Mouse (Mus musculus) heart, embryonic 14.5 days (tissue): ENCODE data around the gene Gatad2b. TPM values are rescaled to one million over a fixed set of nuclear protein-coding genes. Genes with fewer than 3 reads are reported as not detected.
A peak's percentile ranks its signal among the peaks of the same experiment; 100 is the strongest.
"Not testable (repeated sequence)": the region's sequence is repeated elsewhere in the genome, so short reads cannot be mapped to it uniquely, and the experiment has no call there.

Experiments used
- ATAC-seq: fragments of 200-750 bp; cut with Nextera tagmentation; 2 replicates; pipeline ENCODE4 v1.8.0; 2017; ENCODE audit warnings: low read depth, moderate TSS enrichment; ENCODE audit not compliant: insufficient number of reproducible peaks, insufficient read depth, low FRiP score
- H3K27ac ChIP-seq, 2 experiments: fragments of 200-500 bp in 1 of 2; fragments of 300-500 bp in 1 of 2; sonication (generic) in 1 of 2; replicated peaks in 1 of 2; 2 replicates each; pipeline ENCODE4 v1.5.1; 2012 to 2014; ENCODE audit warnings: low read depth in 2 of 2, low read length in 2 of 2, control low read depth in 1 of 2, mild to moderate bottlenecking in 1 of 2, mixed read lengths in 1 of 2; ENCODE audit not compliant: control insufficient read depth in 1 of 2, insufficient read depth in 1 of 2
- H3K27me3 ChIP-seq: fragments of 300-500 bp; sonication (generic); 2 replicates; pipeline ENCODE4 v1.6.1; 2014; ENCODE audit warnings: mild to moderate bottlenecking, low read length, control low read depth; ENCODE audit not compliant: control insufficient read depth, insufficient read depth
- H3K36me3 ChIP-seq: fragments of 300-500 bp; sonication (generic); 2 replicates; pipeline ENCODE4 v1.6.1; 2014; ENCODE audit warnings: mild to moderate bottlenecking, control low read depth, low read length, mixed read lengths; ENCODE audit not compliant: control insufficient read depth, insufficient read depth
- H3K4me1 ChIP-seq, 2 experiments: fragments of 200-500 bp in 1 of 2; fragments of 300-500 bp in 1 of 2; sonication (generic) in 1 of 2; 2 replicates each; pipeline ENCODE4 v1.6.1; 2012 to 2014; ENCODE audit warnings: low read length in 2 of 2, control low read depth in 1 of 2, mixed read lengths in 1 of 2; ENCODE audit not compliant: control insufficient read depth in 2 of 2, insufficient read depth in 2 of 2
- H3K4me2 ChIP-seq: fragments of 300-500 bp; sonication (generic); 2 replicates; pipeline ENCODE4 v1.6.1; 2014; ENCODE audit warnings: mild to moderate bottlenecking, low read length
- H3K4me3 ChIP-seq, 2 experiments: fragments of 200-500 bp in 1 of 2; fragments of 300-500 bp in 1 of 2; sonication (generic) in 1 of 2; 2 replicates each; pipeline ENCODE4 v1.5.1; 2012 to 2014; ENCODE audit warnings: low read length in 2 of 2, mild to moderate bottlenecking in 2 of 2, control low read depth in 1 of 2, low read depth in 1 of 2, moderate library complexity in 1 of 2; ENCODE audit not compliant: control insufficient read depth in 1 of 2, insufficient read depth in 1 of 2
- H3K9ac ChIP-seq: fragments of 300-500 bp; sonication (generic); 2 replicates; pipeline ENCODE4 v1.6.1; 2014; ENCODE audit warnings: mild to moderate bottlenecking, low read length
- H3K9me3 ChIP-seq: fragments of 300-500 bp; sonication (generic); 2 replicates; pipeline ENCODE4 v1.6.1; 2016; ENCODE audit warnings: low read length, control low read depth; ENCODE audit not compliant: control insufficient read depth
- WGBS: fragments of 180-500 bp; shearing (Covaris S2); extraction: QIAGEN DNeasy Blood & Tissue Kit; methylation state at CpG from one replicate; pipeline ENCODE4 v1.1.7; 2014; 5-methylcytosine and 5-hydroxymethylcytosine counted together
- polyA plus RNA-seq: library from polyadenylated mRNA; unstranded; fragments of >200 nt; fragmentation: Nextera tagmentation; extraction: Ambion mirVana; gene quantifications from 2 replicates; pipeline ENCODE4 v1.2.1, GENCODE M21; 2014

Gatad2b gene
- polyA plus RNA-seq, 1 experiment from 2014 or later, result 9.4 TPM

DNA sequence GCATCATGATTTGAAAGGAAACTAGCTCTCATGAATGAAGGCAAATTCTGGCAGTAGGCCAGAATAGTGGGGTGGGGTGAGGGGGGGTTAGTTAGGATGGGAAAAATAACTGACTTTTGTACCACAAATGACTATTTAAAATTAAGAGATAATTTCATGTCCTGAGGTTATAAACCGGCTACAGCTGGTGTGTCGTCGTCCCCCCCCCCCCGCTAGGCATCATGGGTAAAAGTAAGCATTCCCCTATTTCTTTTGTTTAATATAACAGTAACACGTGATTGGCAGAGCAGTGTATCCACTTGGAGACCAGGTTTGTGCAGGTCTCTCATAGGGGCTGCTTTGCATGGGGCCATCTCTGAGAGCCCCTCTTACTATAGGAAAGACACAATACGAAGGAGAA lies 29.3 kb downstream of the Gatad2b start:
- H3K9me3 ChIP-seq, result no peaks in the 10 kb centered on the region
- H3K4me2 ChIP-seq, result peak overlapping the region; percentile 43
- 0 out of 2 replicates have a peak overlapping the region, but pooled peaks have one; percentile 18 for H3K9ac ChIP-seq
- no peak for ATAC-seq
- H3K4me1 ChIP-seq, result peaks cover 3 to 24% of the 10 kb centered on the region in 2 experiments; a peak in 3 of 4 replicates
- 59% methylated on average over 5 of the region's 6 CpGs for WGBS
- H3K27ac ChIP-seq, result peak overlapping the region in 1 of 2 experiments; percentile 73; a peak in 3 of 4 replicates
- no peak overlapping the region for H3K4me3 ChIP-seq
- no peaks in the 10 kb centered on the region for H3K36me3 ChIP-seq
- H3K27me3 ChIP-seq, result no peaks in the 10 kb centered on the region

DNA sequence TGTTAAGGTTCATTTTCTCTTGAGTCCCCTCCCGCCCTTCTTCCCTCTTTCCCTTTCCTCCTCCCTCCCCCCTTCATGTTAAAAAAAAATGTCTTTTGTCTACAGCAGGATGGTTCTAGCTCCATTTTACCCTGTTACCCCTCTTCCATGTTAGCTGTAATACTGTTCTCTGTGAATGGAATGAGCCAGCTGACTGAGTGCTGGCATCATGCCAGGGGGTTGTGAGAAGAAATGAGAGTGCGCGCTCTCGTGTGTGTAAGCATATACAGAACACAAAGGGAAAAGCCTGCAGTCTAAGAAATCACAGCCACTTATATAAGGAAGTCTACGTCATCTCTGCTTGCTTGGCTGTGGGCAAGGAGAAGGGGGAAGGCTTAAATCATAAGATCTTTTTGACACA lies 30.1 kb downstream of the Gatad2b start:
- peak overlapping the region; percentile 68 to 73 for H3K27ac ChIP-seq
- WGBS, result 12% methylated on average over 5 of the region's 5 CpGs
- peak; percentile 79; the same call in 1 of the 2 replicates for ATAC-seq

DNA sequence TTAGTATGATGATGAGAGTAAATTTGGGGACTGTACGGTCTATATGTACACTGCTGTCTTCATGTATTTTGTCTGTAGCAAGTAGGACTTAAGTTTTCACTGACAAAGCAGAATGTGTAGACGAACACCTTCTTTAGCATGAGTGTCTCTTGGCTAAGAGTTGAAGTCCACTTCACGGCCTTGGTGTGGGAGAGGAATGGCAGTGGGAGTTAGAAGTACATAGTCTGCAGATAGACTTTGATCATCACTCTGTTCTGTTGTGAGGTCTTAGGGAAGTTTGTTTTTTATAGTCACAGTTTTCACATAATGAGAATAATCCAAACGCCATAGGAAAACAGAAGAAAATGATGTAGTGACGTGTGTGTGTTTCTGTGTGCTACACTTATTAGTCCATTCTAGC lies 39.5 kb downstream of the Gatad2b start:
- WGBS, result 80% methylated on average over 5 of the region's 5 CpGs
- 0 out of 4 replicates have a peak, but pooled peaks cover 0 to under 1% of the 10 kb centered on the region in 2 experiments for H3K4me1 ChIP-seq
- no peak overlapping the region for H3K4me3 ChIP-seq
- H3K36me3 ChIP-seq, result 0 out of 2 replicates have a peak, but pooled peaks cover 3% of the 10 kb centered on the region
- no peaks in the 10 kb centered on the region for H3K9me3 ChIP-seq
- no peaks in the 10 kb centered on the region for H3K27me3 ChIP-seq
- H3K27ac ChIP-seq, result no peak overlapping the region
- no peak for ATAC-seq
- H3K4me2 ChIP-seq, result no peak overlapping the region
- no peak overlapping the region for H3K9ac ChIP-seq

More for the DNA sequence above, 30.1 kb downstream of the Gatad2b start:
- Histone ChIP-seq H3K4me1 (peaks cover 3 to 24% of the 10 kb centered on the region in 2 experiments; a peak in 3 of 4 replicates), H3K9ac (0 out of 2 replicates have a peak overlapping the region, but pooled peaks have one; percentile 2), H3K9me3 (no peaks in the 10 kb centered on the region), H3K36me3 (no peaks in the 10 kb centered on the region), H3K27me3 (no peaks in the 10 kb centered on the region), H3K4me3 (no peak overlapping the region; a peak in 1 of 4 replicates), H3K4me2 (peak overlapping the region; percentile 43)

DNA sequence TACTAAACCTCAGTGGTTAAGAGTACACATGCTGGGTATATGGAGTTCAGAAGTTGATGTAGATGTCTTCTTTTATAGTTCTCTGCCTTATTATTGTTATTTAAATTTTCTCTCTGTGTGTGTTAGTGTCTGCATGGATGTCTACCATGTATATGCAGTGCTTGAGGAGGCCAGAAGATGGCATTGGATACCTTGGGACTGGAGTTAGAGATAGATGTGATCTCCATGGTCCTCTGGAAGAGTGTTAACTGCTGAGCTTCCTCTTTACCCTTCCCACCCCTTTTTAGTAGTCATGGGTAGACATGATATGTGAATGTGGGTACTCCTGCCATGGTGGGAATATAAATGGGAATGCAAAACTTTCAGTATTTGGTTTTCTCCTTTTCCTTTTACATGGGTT lies 42.5 kb downstream of the Gatad2b start:
- Histone ChIP-seq H3K4me2 (no peak overlapping the region), H3K36me3 (0 out of 2 replicates have a peak, but pooled peaks cover 3% of the 10 kb centered on the region), H3K9ac (no peak overlapping the region), H3K9me3 (no peaks in the 10 kb centered on the region), H3K4me3 (no peak overlapping the region), H3K27me3 (no peaks in the 10 kb centered on the region), H3K4me1 (peaks cover 2 to 8% of the 10 kb centered on the region in 2 experiments; a peak in 2 of 4 replicates), H3K27ac (no peak overlapping the region)
- no peak for ATAC-seq

DNA sequence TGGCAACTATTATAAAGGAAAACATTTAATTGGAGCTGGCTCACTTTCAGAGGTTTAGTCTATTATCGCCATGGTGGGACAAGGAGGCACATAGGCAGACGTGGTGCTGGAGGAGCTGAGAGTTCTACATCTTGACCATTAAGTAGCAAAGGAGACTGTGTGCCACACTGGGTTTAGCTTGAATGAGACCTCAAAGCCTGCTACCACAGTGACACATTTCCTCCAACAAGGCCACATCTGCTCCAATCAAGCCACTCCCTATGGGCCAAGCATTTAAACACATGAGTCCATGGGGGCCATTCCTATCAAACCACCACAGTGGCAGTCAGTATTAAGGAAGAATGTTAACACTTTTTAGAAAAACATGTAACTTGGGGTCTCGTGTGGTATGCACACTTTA lies 45.2 kb downstream of the Gatad2b start:
- 83% methylated on average over 3 of the region's 3 CpGs for WGBS
- Histone ChIP-seq H3K4me1 (peaks cover 2 to 8% of the 10 kb centered on the region in 2 experiments; a peak in 2 of 4 replicates), H3K36me3 (peaks cover 18% of the 10 kb centered on the region), H3K9ac (no peak overlapping the region), H3K4me3 (no peak overlapping the region), H3K4me2 (no peak overlapping the region), H3K27ac (no peak overlapping the region; a peak in 1 of 4 replicates), H3K9me3 (no peaks in the 10 kb centered on the region), H3K27me3 (no peaks in the 10 kb centered on the region)
- ATAC-seq, result no peak

DNA sequence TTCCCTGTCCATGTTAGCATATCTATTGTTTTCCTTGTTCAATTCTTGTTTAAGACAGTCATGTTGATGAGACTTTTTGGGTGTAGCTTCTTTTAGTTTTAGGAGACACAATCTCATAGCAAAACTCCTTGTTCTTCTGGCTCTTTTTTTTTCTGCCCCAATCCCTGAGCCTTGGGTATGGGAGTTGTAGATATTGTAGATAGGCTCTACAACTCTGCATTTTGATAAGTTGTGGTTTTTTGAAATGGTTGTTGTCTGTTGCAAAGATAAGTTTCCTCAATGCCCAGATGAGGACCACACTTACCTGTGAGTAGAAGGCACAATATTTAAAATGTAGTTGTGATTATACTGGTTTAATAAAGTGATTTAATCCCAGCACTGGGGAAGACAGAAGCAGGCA lies 47.2 kb downstream of the Gatad2b start:
- no peak overlapping the region for H3K9ac ChIP-seq
- H3K4me1 ChIP-seq, result peaks cover 2 to 8% of the 10 kb centered on the region in 2 experiments; a peak in 2 of 4 replicates
- no peak overlapping the region for H3K4me2 ChIP-seq
- no peak overlapping the region for H3K27ac ChIP-seq
- no peaks in the 10 kb centered on the region for H3K27me3 ChIP-seq
- H3K9me3 ChIP-seq, result no peaks in the 10 kb centered on the region
- no peak overlapping the region for H3K4me3 ChIP-seq
- ATAC-seq, result no peak
- H3K36me3 ChIP-seq, result peaks cover 29% of the 10 kb centered on the region

DNA sequence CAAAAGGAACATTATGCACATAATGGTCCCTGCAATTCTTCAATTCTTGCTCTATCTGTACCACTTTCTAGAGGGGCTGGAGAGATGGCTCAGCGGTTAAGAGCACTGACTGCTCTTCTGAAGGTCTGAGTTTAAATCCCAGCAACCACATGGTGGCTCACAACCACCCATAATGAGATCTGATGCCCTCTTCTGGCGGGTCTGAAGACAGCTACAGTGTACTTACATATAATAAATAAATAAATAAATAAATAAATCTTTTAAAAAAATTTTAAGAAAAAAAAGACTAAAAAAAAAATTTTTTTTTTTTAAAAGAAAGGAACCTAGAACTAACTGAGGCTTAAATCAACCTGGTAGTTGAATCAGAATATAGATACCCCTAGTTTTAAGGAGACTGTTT lies 49.9 kb downstream of the Gatad2b start:
- WGBS, result 75% methylated on average over 2 of the region's 2 CpGs

DNA sequence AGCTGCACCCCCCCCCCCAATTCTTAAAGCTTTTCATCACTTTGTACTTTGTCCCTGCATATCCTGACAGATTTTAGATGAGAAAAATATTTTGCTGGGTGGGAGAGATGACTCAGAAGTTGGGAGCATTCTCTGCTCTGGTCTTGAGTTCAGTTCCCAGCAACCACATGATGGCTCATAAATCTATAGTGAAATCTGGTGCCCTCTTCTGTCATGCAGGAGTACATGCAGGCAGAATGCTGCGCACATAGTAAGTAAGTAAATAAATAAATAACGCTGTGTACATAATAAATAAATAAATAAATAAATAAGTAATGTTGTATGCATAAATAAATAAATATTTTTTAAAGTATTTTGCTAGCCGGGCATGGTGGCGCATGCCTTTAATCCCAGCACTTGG lies 54.9 kb downstream of the Gatad2b start:
- H3K4me1 ChIP-seq, result no peaks in the 10 kb centered on the region
- no peak for ATAC-seq
- H3K4me3 ChIP-seq, result no peak overlapping the region
- no peak overlapping the region for H3K4me2 ChIP-seq
- H3K27me3 ChIP-seq, result no peaks in the 10 kb centered on the region
- H3K9ac ChIP-seq, result no peak overlapping the region
- WGBS, result 95% methylated on average over 4 of the region's 4 CpGs
- no peaks in the 10 kb centered on the region for H3K9me3 ChIP-seq
- H3K36me3 ChIP-seq, result peaks cover 62% of the 10 kb centered on the region
- H3K27ac ChIP-seq, result no peak overlapping the region

More for the DNA sequence above, 49.9 kb downstream of the Gatad2b start:
- not testable (repeated sequence) for H3K4me3 ChIP-seq, ATAC-seq, H3K9ac ChIP-seq, H3K4me1 ChIP-seq, H3K27ac ChIP-seq, H3K27me3 ChIP-seq, H3K9me3 ChIP-seq, H3K4me2 ChIP-seq
- H3K36me3 ChIP-seq, result peaks cover 38% of the 10 kb centered on the region
